Mouse (Mus musculus): ENCODE results near the gene Mob3a.

GRCm38 (mm10) chr10:80696502-80697392, 5.0 kb downstream of the Mob3a start:
- TF ChIP-seq POLR2A (IDR thresholded peaks at IDR 0.05; ENCODE audit: insufficient read length, low read depth), result no peak
- TF ChIP-seq USF1 (IDR thresholded peaks at IDR 0.05; ENCODE audit: low read depth), result no peak
- TF ChIP-seq MAX (IDR thresholded peaks at IDR 0.05; ENCODE audit: low read depth), result no peak
- TF ChIP-seq MYOG (IDR thresholded peaks at IDR 0.05; ENCODE audit: control insufficient read depth in 1 of 3, insufficient read depth in 1 of 3, insufficient read length in 2 of 3, low read depth in 2 of 3), result peak in 2 of 3 experiments; percentile 75 to 93
- peak; percentile 21 for TF ChIP-seq TCF12 (IDR thresholded peaks at IDR 0.05; ENCODE audit: insufficient read depth, poor library complexity, severe bottlenecking)
- no peak for TF ChIP-seq TCF3 (IDR thresholded peaks at IDR 0.05; ENCODE audit: insufficient read length, low read depth)
- TF ChIP-seq POLR2AphosphoS2 (IDR thresholded peaks at IDR 0.05; ENCODE audit: insufficient read length, low read depth), result no peak
- TF ChIP-seq SRF (IDR thresholded peaks at IDR 0.05; ENCODE audit: control insufficient read depth, insufficient read length, low read depth), result no peak
- TF ChIP-seq MYOD1 (IDR thresholded peaks at IDR 0.05; ENCODE audit: control insufficient read depth in 1 of 3, insufficient read length in 2 of 3, low read depth in 2 of 3), result peak; percentile 54 to 98 (median 98)
- TF ChIP-seq E2F4 (IDR thresholded peaks at IDR 0.05; ENCODE audit: insufficient read depth), result no peak
